Mouse (Mus musculus): ENCODE data around the gene Tlcd1.
"Not testable (repeated sequence)": the region's sequence is repeated elsewhere in the genome, so short reads cannot be mapped to it uniquely, and the experiment has no call there.

Tlcd1 gene

GRCm38 (mm10) chr11:78177903-78178858 is 1.7 kb downstream of the Tlcd1 start:
- peak; percentile 96 for DNase-seq

GRCm38 (mm10) chr11:78178859-78179437 is 2.4 kb downstream of the Tlcd1 start:
- peak; percentile 75 for DNase-seq

GRCm38 (mm10) chr11:78179438-78179999 is 3.0 kb downstream of the Tlcd1 start:
- DNase-seq = peak; percentile 41

- no peak for DNase-seq
Measured at GRCm38 (mm10) chr11:78180081-78180761, 3.7 kb downstream of the Tlcd1 start.

GRCm38 (mm10) chr11:78181830-78182357 is 5.4 kb downstream of the Tlcd1 start:
- no peak for DNase-seq

GRCm38 (mm10) chr11:78182450-78182849 is 5.9 kb downstream of the Tlcd1 start:
- DNase-seq = no peak

- peak; percentile 85 for DNase-seq
Measured at GRCm38 (mm10) chr11:78182961-78183844, 6.7 kb downstream of the Tlcd1 start, which contains the start of gene Rpl23a. Gene Rpl23a (minus strand): TSS chr11:78183584.

- DNase-seq = no peak
Measured at GRCm38 (mm10) chr11:78183884-78184514, 7.5 kb downstream of the Tlcd1 start.

GRCm38 (mm10) chr11:78184702-78185101 is 8.2 kb downstream of the Tlcd1 start:
- DNase-seq = not testable (repeated sequence)

- peak; percentile 75 for DNase-seq
Measured at GRCm38 (mm10) chr11:78188331-78189233, 12.1 kb downstream of the Tlcd1 start, which contains the start of gene Rab34. Gene Rab34 (plus strand): TSS chr11:78188430.

- DNase-seq = peak; percentile 68
Measured at GRCm38 (mm10) chr11:78189234-78190040, 12.9 kb downstream of the Tlcd1 start.

- DNase-seq = no peak
Measured at GRCm38 (mm10) chr11:78190041-78190440, 13.5 kb downstream of the Tlcd1 start.

- DNase-seq = no peak
Measured at GRCm38 (mm10) chr11:78193113-78193512, 16.6 kb downstream of the Tlcd1 start, which contains the start of gene Proca1. Gene Proca1 (plus strand): TSS chr11:78193392.

GRCm38 (mm10) chr11:78194411-78195100 is 18.0 kb downstream of the Tlcd1 start:
- peak; percentile 89 for DNase-seq

GRCm38 (mm10) chr11:78195101-78195863 is 18.8 kb downstream of the Tlcd1 start:
- DNase-seq = no peak

- no peak for DNase-seq
Measured at GRCm38 (mm10) chr11:78202372-78202771, 25.9 kb downstream of the Tlcd1 start.

- DNase-seq = no peak
Measured at GRCm38 (mm10) chr11:78204287-78204686, 27.8 kb downstream of the Tlcd1 start.
